8 mouse cellular contexts compared by ENCODE assay signal in genomic region chr6:113795241-113795702, GRCm38 (mm10). TPM values are rescaled to one million over a fixed set of nuclear protein-coding genes. Genes with fewer than 3 reads are reported as not detected.
DNase-seq lines count a peak whose midpoint lies in the region; ATAC-seq and TF ChIP-seq lines count a peak whose summit lies in the region.

No protein-coding gene starts in this region.

- ATAC-seq in forebrain, embryonic 11.5 days (replicated peaks; ENCODE audit: low FRiP score), result peak; percentile 55; the same call in 1 of the 2 replicates
- peak; percentile 90 for ATAC-seq in heart, embryonic 12.5 days (ENCODE audit: insufficient number of reproducible peaks, low FRiP score)
- peak; percentile 96 for ATAC-seq in kidney, embryonic 15.5 days (replicated peaks; ENCODE audit: low FRiP score)
- peak; percentile 98 for ATAC-seq in lung, postnatal 0 days

- TF ChIP-seq EP300 in lung, postnatal 0 days (IDR thresholded peaks at IDR 0.05), result no peak

- no peaks in the 10 kb centered on the region for H3K9me3 ChIP-seq in forebrain, embryonic 11.5 days (ENCODE audit: control insufficient read depth, low read length)
- H3K9me3 ChIP-seq in heart, embryonic 12.5 days (replicated peaks), result no peaks in the 10 kb centered on the region
- H3K9me3 ChIP-seq in kidney, embryonic 15.5 days (replicated peaks), result no peaks in the 10 kb centered on the region
- H3K9me3 ChIP-seq in lung, postnatal 0 days (ENCODE audit: low read length), result no peaks in the 10 kb centered on the region

- peaks cover 13% of the 10 kb centered on the region for H3K4me1 ChIP-seq in forebrain, embryonic 11.5 days (replicated peaks; ENCODE audit: control insufficient read depth, insufficient read depth, low read length)
- peaks cover 43% of the 10 kb centered on the region for H3K4me1 ChIP-seq in heart, embryonic 12.5 days (replicated peaks)
- peaks cover 21% of the 10 kb centered on the region for H3K4me1 ChIP-seq in kidney, embryonic 15.5 days
- no peaks in the 10 kb centered on the region for H3K4me1 ChIP-seq in lung, postnatal 0 days (ENCODE audit: insufficient read depth, low read depth, low read length)

- no peaks in the 10 kb centered on the region for H3K36me3 ChIP-seq in forebrain, embryonic 11.5 days (ENCODE audit: control insufficient read depth, insufficient read depth, low read length)
- no peaks in the 10 kb centered on the region for H3K36me3 ChIP-seq in heart, embryonic 12.5 days
- no peaks in the 10 kb centered on the region for H3K36me3 ChIP-seq in kidney, embryonic 15.5 days
- H3K36me3 ChIP-seq in lung, postnatal 0 days (ENCODE audit: insufficient read depth, low read length), result no peaks in the 10 kb centered on the region

- peak; percentile 28 for DNase-seq in layer of hippocampus, adult 11-12 months (ENCODE audit: low spot score)
- DNase-seq in layer of hippocampus, postnatal 36 days, result no peak
- peak; percentile 58 for DNase-seq in forebrain, embryonic 11.5 days (ENCODE audit: low spot score)
- peak; percentile 92 for DNase-seq in lung, postnatal 0 days (ENCODE audit: low spot score)
- DNase-seq in right cerebral cortex, postnatal 14 days, result peak; percentile 65
- no peak for DNase-seq in thymus, postnatal 10 days (ENCODE audit: low spot score in 2 of 2)

- no peak overlapping the region for H3K9ac ChIP-seq in forebrain, embryonic 11.5 days (ENCODE audit: low read length)
- H3K9ac ChIP-seq in heart, embryonic 12.5 days, result 0 out of 2 replicates have a peak overlapping the region, but pooled peaks have one; percentile 9
- no peak overlapping the region for H3K9ac ChIP-seq in kidney, embryonic 15.5 days
- no peak overlapping the region for H3K9ac ChIP-seq in lung, postnatal 0 days (replicated peaks; ENCODE audit: low read depth)

- no peaks in the 10 kb centered on the region for H3K27me3 ChIP-seq in forebrain, embryonic 11.5 days (ENCODE audit: control insufficient read depth, insufficient read depth, low read length)
- H3K27me3 ChIP-seq in heart, embryonic 12.5 days (replicated peaks), result peaks cover 5% of the 10 kb centered on the region
- H3K27me3 ChIP-seq in kidney, embryonic 15.5 days, result peaks cover 18% of the 10 kb centered on the region
- no peaks in the 10 kb centered on the region for H3K27me3 ChIP-seq in lung, postnatal 0 days (replicated peaks; ENCODE audit: insufficient read depth, low read length)

- no peak for TF ChIP-seq CTCF in lung, postnatal 0 days (IDR thresholded peaks at IDR 0.05)

- no peak overlapping the region for H3K4me3 ChIP-seq in forebrain, embryonic 11.5 days (ENCODE audit: low read depth, low read length)
- no peak overlapping the region for H3K4me3 ChIP-seq in heart, embryonic 12.5 days
- no peak overlapping the region for H3K4me3 ChIP-seq in kidney, embryonic 15.5 days (replicated peaks)
- H3K4me3 ChIP-seq in lung, postnatal 0 days (ENCODE audit: low read depth, low read length), result no peak overlapping the region

- WGBS in forebrain, embryonic 11.5 days, result 8% methylated on average over 4 of the region's 4 CpGs
- 2% methylated on average over 4 of the region's 4 CpGs for WGBS in heart, embryonic 12.5 days
- 8% methylated on average over 4 of the region's 4 CpGs for WGBS in kidney, embryonic 15.5 days
- WGBS in lung, postnatal 0 days, result 21% methylated on average over 4 of the region's 4 CpGs

- H3K27ac ChIP-seq in forebrain, embryonic 11.5 days (ENCODE audit: low read depth, low read length), result 0 out of 2 replicates have a peak overlapping the region, but pooled peaks have one; percentile 6
- peak overlapping the region; percentile 93 for H3K27ac ChIP-seq in heart, embryonic 12.5 days (ENCODE audit: poor library complexity, severe bottlenecking)
- H3K27ac ChIP-seq in kidney, embryonic 15.5 days, result peak overlapping the region; percentile 60
- H3K27ac ChIP-seq in lung, postnatal 0 days (ENCODE audit: low read length), result no peak overlapping the region

- H3K4me2 ChIP-seq in forebrain, embryonic 11.5 days (ENCODE audit: low read depth, low read length, severe bottlenecking), result no peak overlapping the region
- peak overlapping the region; percentile 50 for H3K4me2 ChIP-seq in heart, embryonic 12.5 days
- no peak overlapping the region for H3K4me2 ChIP-seq in kidney, embryonic 15.5 days
- no peak overlapping the region for H3K4me2 ChIP-seq in lung, postnatal 0 days (replicated peaks; ENCODE audit: low read depth, low read length)

RNA-seq across cellular contexts. Expression of gene Sec13, which starts 54.7 kb away (rescaled TPM):
- total RNA-seq in layer of hippocampus, postnatal 36 days (2021), result 10 to 100 TPM; 70.8 to 74.3 TPM
- 248 and 282 TPM in 2 replicates for polyA plus RNA-seq in forebrain, embryonic 11.5 days (2014; fragmentation: Nextera tagmentation; extraction: Ambion mirVana)
- polyA plus RNA-seq in heart, embryonic 12.5 days (2016; fragmentation: Nextera tagmentation; extraction: Ambion mirVana), result 208 and 211 TPM in 2 replicates
- polyA plus RNA-seq in kidney, embryonic 15.5 days (2015; fragmentation: Nextera tagmentation; extraction: Ambion mirVana), result 268 and 273 TPM in 2 replicates
- polyA plus RNA-seq in lung, postnatal 0 days (2015; fragmentation: Nextera tagmentation; extraction: Ambion mirVana), result 163 and 178 TPM in 2 replicates

Comparison
In these comparisons a context has a peak if more than half of its experiments do, and no peak if none do; other contexts are left out.
1. DNase-seq: peak in layer of hippocampus, adult 11-12 months (single experiment), forebrain, embryonic 11.5 days (single experiment), lung, postnatal 0 days (single experiment) and right cerebral cortex, postnatal 14 days (single experiment); none in layer of hippocampus, postnatal 36 days (0 of 2) and thymus, postnatal 10 days (0 of 2).
2. Peak in every context shown above with its lines, with median percentiles within 50 percentile points of each other: ATAC-seq.